8 mouse cellular contexts compared by ENCODE assay signal in the genomic region with DNA sequence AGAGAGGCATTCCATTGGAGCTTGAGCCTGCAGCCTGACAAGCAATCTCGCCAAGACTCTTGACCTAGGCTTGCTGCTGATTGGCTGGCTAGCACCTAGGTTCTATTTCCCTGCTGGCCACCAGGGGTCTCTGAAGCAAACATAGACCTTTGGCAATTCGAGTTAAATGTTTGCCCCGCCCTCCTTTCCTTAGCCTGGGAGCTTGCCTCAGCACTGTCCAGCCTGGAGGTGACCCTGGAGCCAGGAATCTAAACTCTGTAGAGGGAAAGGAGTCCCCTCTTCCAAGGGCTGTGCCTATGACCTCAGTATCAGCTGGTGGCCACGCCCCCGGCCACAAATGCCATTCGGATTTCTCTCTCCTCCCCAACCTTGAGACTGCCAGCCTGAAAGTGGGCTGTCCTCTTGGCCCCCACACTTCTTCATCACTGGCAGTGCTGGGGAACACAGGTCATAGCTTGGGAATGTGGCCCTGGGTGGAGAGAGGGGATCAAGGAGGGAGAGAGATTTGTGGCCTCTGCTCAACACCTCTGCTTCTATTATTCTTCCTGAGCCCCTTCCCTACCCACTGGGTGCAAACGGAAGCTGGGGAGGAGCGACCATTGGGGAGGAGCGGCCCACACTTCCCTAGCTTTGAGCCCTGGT. TPM values are rescaled to one million over a fixed set of nuclear protein-coding genes. Genes with fewer than 3 reads are reported as not detected.
DNase-seq lines count a peak whose midpoint lies in the region; ATAC-seq and TF ChIP-seq lines count a peak whose summit lies in the region.

No protein-coding gene starts in this region.

- ATAC-seq in hindbrain, postnatal 0 days = peak; percentile 61
- ATAC-seq in midbrain, postnatal 0 days (ENCODE audit: low FRiP score) = peak; percentile 25; the same call in 1 of the 2 replicates

- H3K9me3 ChIP-seq in hindbrain, postnatal 0 days (ENCODE audit: low read length) = no peaks in the 10 kb centered on the region
- H3K9me3 ChIP-seq in midbrain, postnatal 0 days (ENCODE audit: low read length) = no peaks in the 10 kb centered on the region

- no peak overlapping the region for H3K4me2 ChIP-seq in hindbrain, postnatal 0 days (ENCODE audit: low read depth, low read length)
- H3K4me2 ChIP-seq in midbrain, postnatal 0 days (ENCODE audit: low read depth, low read length, poor library complexity, severe bottlenecking) = no peak overlapping the region

- DNase-seq in 416B (ENCODE audit: low read depth) (peak; percentile 77), MN1 (ENCODE audit: low spot score) (peak; percentile 86)
- DNase-seq in cerebellum, adult 9-10 months = peak; percentile 87
- peak; percentile 83 for DNase-seq in gastrocnemius, postnatal 14 days
- peak; percentile 82 for DNase-seq in hindbrain, postnatal 0 days (ENCODE audit: low spot score)
- DNase-seq in liver, adult 2 months (ENCODE audit: extremely low read depth, low read depth, low spot score) = peak; percentile 60
- peak; percentile 82 for DNase-seq in midbrain, postnatal 0 days (ENCODE audit: low spot score)
- peak; percentile 72 for DNase-seq in thymus, postnatal 4 days

- WGBS in hindbrain, postnatal 0 days = 22% methylated on average over 9 of the region's 9 CpGs
- 29% methylated on average over 9 of the region's 9 CpGs for WGBS in liver, adult 2 months
- WGBS in midbrain, postnatal 0 days = 18% methylated on average over 9 of the region's 9 CpGs

- peaks cover 21% of the 10 kb centered on the region for H3K4me1 ChIP-seq in hindbrain, postnatal 0 days (ENCODE audit: insufficient read depth, low read length)
- H3K4me1 ChIP-seq in liver, adult 2 months (ENCODE audit: control insufficient read depth, insufficient read depth, low read length) = no peaks in the 10 kb centered on the region
- H3K4me1 ChIP-seq in midbrain, postnatal 0 days (ENCODE audit: insufficient read depth, low read length) = 0 out of 2 replicates have a peak, but pooled peaks cover 7% of the 10 kb centered on the region

- TF ChIP-seq POLR2A in liver, adult 2 months (IDR thresholded peaks at IDR 0.05; ENCODE audit: extremely low read depth, insufficient read depth, low read length) = no peak

- H3K4me3 ChIP-seq in hindbrain, postnatal 0 days (ENCODE audit: low read length) = no peak overlapping the region
- H3K4me3 ChIP-seq in liver, adult 2 months (ENCODE audit: insufficient read depth, low read depth, low read length) = no peak overlapping the region
- H3K4me3 ChIP-seq in midbrain, postnatal 0 days (ENCODE audit: low read depth, low read length) = no peak overlapping the region

- H3K9ac ChIP-seq in hindbrain, postnatal 0 days (replicated peaks; ENCODE audit: low read length) = no peak overlapping the region
- H3K9ac ChIP-seq in liver, adult 2 months (ENCODE audit: low read depth, low read length) = no peak overlapping the region
- no peak overlapping the region for H3K9ac ChIP-seq in midbrain, postnatal 0 days (replicated peaks; ENCODE audit: low read length, poor library complexity, severe bottlenecking)

- intact Hi-C loops in gastrocnemius, postnatal 14 days (cut with DNase I; ENCODE audit: low total_unique reads) = no loop called here

- TF ChIP-seq CTCF in hindbrain, postnatal 0 days (IDR thresholded peaks at IDR 0.05; ENCODE audit: low read depth) = peak; percentile 81
- TF ChIP-seq CTCF in liver, adult 2 months (IDR thresholded peaks at IDR 0.05; ENCODE audit: low read depth, low read length) = peak; percentile 53
- TF ChIP-seq CTCF in midbrain, postnatal 0 days (IDR thresholded peaks at IDR 0.05) = peak; percentile 80

- H3K79me2 ChIP-seq in liver, adult 2 months (ENCODE audit: control insufficient read depth, insufficient read depth, low read length) = no peaks in the 10 kb centered on the region

- H3K27me3 ChIP-seq in hindbrain, postnatal 0 days (ENCODE audit: insufficient read depth, low read length) = no peaks in the 10 kb centered on the region
- no peaks in the 10 kb centered on the region for H3K27me3 ChIP-seq in liver, adult 2 months (ENCODE audit: control insufficient read depth, insufficient read depth, low read length)
- H3K27me3 ChIP-seq in midbrain, postnatal 0 days (ENCODE audit: insufficient read depth, low read length) = no peaks in the 10 kb centered on the region

- H3K27ac ChIP-seq in hindbrain, postnatal 0 days = peak overlapping the region; percentile 3; the same call in 1 of the 2 replicates
- H3K27ac ChIP-seq in liver, adult 2 months (replicated peaks; ENCODE audit: insufficient read depth, low read depth, low read length) = no peak overlapping the region
- no peak overlapping the region for H3K27ac ChIP-seq in midbrain, postnatal 0 days (ENCODE audit: low read depth, low read length)

- peaks cover 3% of the 10 kb centered on the region for H3K36me3 ChIP-seq in hindbrain, postnatal 0 days (ENCODE audit: insufficient read depth, low read length)
- H3K36me3 ChIP-seq in liver, adult 2 months (ENCODE audit: control insufficient read depth, insufficient read depth, low read length) = no peaks in the 10 kb centered on the region
- H3K36me3 ChIP-seq in midbrain, postnatal 0 days (ENCODE audit: insufficient read depth, low read length) = peaks cover 33% of the 10 kb centered on the region

RNA-seq across cellular contexts. Expression of a gene that starts 23.8 kb away (rescaled TPM):
- total RNA-seq in gastrocnemius, postnatal 14 days (2021) = 100 to 1,000 TPM; 167 to 173 TPM
- 50.4 and 52.7 TPM in 2 replicates for total RNA-seq in hindbrain, postnatal 0 days (2014; rRNA removed)
- polyA plus RNA-seq in hindbrain, postnatal 0 days (2015; fragmentation: Nextera tagmentation; extraction: Ambion mirVana) = 19.2 and 19.9 TPM in 2 replicates
- 0.55 and 1.5 TPM in 2 replicates for total RNA-seq in liver, adult 2 months (2014; rRNA removed)
- polyA plus RNA-seq in liver, adult 2 months (2012; rRNA removed) = 1.7 and 3.4 TPM in 2 replicates
- total RNA-seq in midbrain, postnatal 0 days (2014; rRNA removed) = 62.9 and 70.6 TPM in 2 replicates
- 22.0 and 23.7 TPM in 2 replicates for polyA plus RNA-seq in midbrain, postnatal 0 days (2015; fragmentation: Nextera tagmentation; extraction: Ambion mirVana)

RNA-seq across cellular contexts. Expression of a gene that starts 36.8 kb away (rescaled TPM):
- 10 to 100 TPM; 34.5 to 38.7 TPM for total RNA-seq in gastrocnemius, postnatal 14 days (2021)
- total RNA-seq in hindbrain, postnatal 0 days (2014; rRNA removed) = 88.0 and 96.8 TPM in 2 replicates
- polyA plus RNA-seq in hindbrain, postnatal 0 days (2015; fragmentation: Nextera tagmentation; extraction: Ambion mirVana) = 59.9 and 63.1 TPM in 2 replicates
- total RNA-seq in liver, adult 2 months (2014; rRNA removed) = 18.3 and 19.9 TPM in 2 replicates
- polyA plus RNA-seq in liver, adult 2 months (2012; rRNA removed) = 49.8 and 86.4 TPM in 2 replicates
- total RNA-seq in midbrain, postnatal 0 days (2014; rRNA removed) = 77.1 and 94.9 TPM in 2 replicates
- polyA plus RNA-seq in midbrain, postnatal 0 days (2015; fragmentation: Nextera tagmentation; extraction: Ambion mirVana) = 67.4 and 76.1 TPM in 2 replicates

RNA-seq across cellular contexts. Expression of a gene that starts 38.8 kb away (rescaled TPM):
- total RNA-seq in gastrocnemius, postnatal 14 days (2021) = 1,000 to 10,000 TPM; 1,553 to 1,562 TPM
- total RNA-seq in hindbrain, postnatal 0 days (2014; rRNA removed) = 2.6 and 6.9 TPM in 2 replicates
- polyA plus RNA-seq in hindbrain, postnatal 0 days (2015; fragmentation: Nextera tagmentation; extraction: Ambion mirVana) = 1.2 and 1.6 TPM in 2 replicates
- total RNA-seq in liver, adult 2 months (2014; rRNA removed) = 3.1 and 4.0 TPM in 2 replicates
- 2.4 and 2.5 TPM in 2 replicates for polyA plus RNA-seq in liver, adult 2 months (2012; rRNA removed)
- 1.9 and 2.6 TPM in 2 replicates for total RNA-seq in midbrain, postnatal 0 days (2014; rRNA removed)
- polyA plus RNA-seq in midbrain, postnatal 0 days (2015; fragmentation: Nextera tagmentation; extraction: Ambion mirVana) = 1.4 and 1.6 TPM in 2 replicates

RNA-seq across cellular contexts. Expression of a gene that starts 51.4 kb away (rescaled TPM):
- not detected for total RNA-seq in gastrocnemius, postnatal 14 days (2021)
- 71.4 and 74.1 TPM in 2 replicates for total RNA-seq in hindbrain, postnatal 0 days (2014; rRNA removed)
- 17.0 and 21.0 TPM in 2 replicates for polyA plus RNA-seq in hindbrain, postnatal 0 days (2015; fragmentation: Nextera tagmentation; extraction: Ambion mirVana)
- not detected in 2 replicates for total RNA-seq in liver, adult 2 months (2014; rRNA removed)
- not detected in 2 replicates for polyA plus RNA-seq in liver, adult 2 months (2012; rRNA removed)
- 180 and 188 TPM in 2 replicates for total RNA-seq in midbrain, postnatal 0 days (2014; rRNA removed)
- polyA plus RNA-seq in midbrain, postnatal 0 days (2015; fragmentation: Nextera tagmentation; extraction: Ambion mirVana) = 54.8 and 60.0 TPM in 2 replicates

Comparison
In these comparisons a context has a peak if more than half of its experiments do, and no peak if none do; other contexts are left out.
1. RNA of a gene that starts 23.8 kb away (total RNA-seq): 167 to 173 TPM in gastrocnemius, postnatal 14 days, 62.9 to 70.6 TPM in midbrain, postnatal 0 days and 50.4 to 52.7 TPM in hindbrain, postnatal 0 days; 0.55 to 1.5 TPM in liver, adult 2 months; every median in the first group is over 10 times any median in the second.
2. RNA of a gene that starts 38.8 kb away (total RNA-seq): 1,553 to 1,562 TPM in gastrocnemius, postnatal 14 days; 3.1 to 4.0 TPM in liver, adult 2 months, 2.6 to 6.9 TPM in hindbrain, postnatal 0 days and 1.9 to 2.6 TPM in midbrain, postnatal 0 days; every median in the first group is over 100 times any median in the second.
3. Peak in every context shown above with its lines, with median percentiles within 50 percentile points of each other: DNase-seq and CTCF ChIP-seq.